Mouse (Mus musculus): Measurements from ENCODE around the gene Itgb7. TPM values are rescaled to one million over a fixed set of nuclear protein-coding genes. Genes with fewer than 3 reads are reported as not detected.
"Not testable (repeated sequence)": the region's sequence is repeated elsewhere in the genome, so short reads cannot be mapped to it uniquely, and the experiment has no call there.

Itgb7 gene
- polyA plus RNA-seq, 1 experiment from 2014 or later: 5.6 TPM

GRCm38 (mm10) chr15:102235371-102236027 lies 3.8 kb upstream of the Itgb7 start:
- peak overlapping the region; percentile 80 for H3K27ac ChIP-seq (ENCODE audit: low read length)
- H3K9ac ChIP-seq (ENCODE audit: low read length): peak overlapping the region; percentile 58
- H3K27me3 ChIP-seq (ENCODE audit: control insufficient read depth, insufficient read depth, low read length): no peaks in the 10 kb centered on the region
- 0 out of 2 replicates have a peak, but pooled peaks cover under 1% of the 10 kb centered on the region for H3K36me3 ChIP-seq (ENCODE audit: control insufficient read depth, insufficient read depth, low read length)
- H3K4me2 ChIP-seq (ENCODE audit: low read depth, low read length): peak overlapping the region; percentile 34
- 17% methylated on average over 21 of the region's 21 CpGs for WGBS
- H3K4me3 ChIP-seq (replicated peaks; ENCODE audit: low read length): peak overlapping the region; percentile 11
- peaks cover 37% of the 10 kb centered on the region for H3K4me1 ChIP-seq (ENCODE audit: control insufficient read depth, insufficient read depth, low read length)
- H3K9me3 ChIP-seq (replicated peaks; ENCODE audit: control insufficient read depth, low read length): no peaks in the 10 kb centered on the region
- ATAC-seq (ENCODE audit: insufficient read depth, low FRiP score): peak; percentile 75

GRCm38 (mm10) chr15:102233896-102234295 lies 2.2 kb upstream of the Itgb7 start:
- H3K4me1 ChIP-seq (ENCODE audit: control insufficient read depth, insufficient read depth, low read length): peaks cover 37% of the 10 kb centered on the region
- no peak overlapping the region for H3K9ac ChIP-seq (ENCODE audit: low read length)
- no peak for ATAC-seq (ENCODE audit: insufficient read depth, low FRiP score)
- no peak overlapping the region for H3K4me3 ChIP-seq (replicated peaks; ENCODE audit: low read length)
- H3K4me2 ChIP-seq (ENCODE audit: low read depth, low read length): no peak overlapping the region
- 19% methylated on average over 2 of the region's 2 CpGs for WGBS
- H3K27ac ChIP-seq (ENCODE audit: low read length): no peak overlapping the region; the same call in 1 of the 2 replicates
- no peaks in the 10 kb centered on the region for H3K9me3 ChIP-seq (replicated peaks; ENCODE audit: control insufficient read depth, low read length)
- no peaks in the 10 kb centered on the region for H3K36me3 ChIP-seq (ENCODE audit: control insufficient read depth, insufficient read depth, low read length)
- H3K27me3 ChIP-seq (ENCODE audit: control insufficient read depth, insufficient read depth, low read length): no peaks in the 10 kb centered on the region

- Histone ChIP-seq H3K36me3 (ENCODE audit: control insufficient read depth, insufficient read depth, low read length) (no peaks in the 10 kb centered on the region), H3K4me3 (replicated peaks; ENCODE audit: low read length) (no peak overlapping the region), H3K9ac (ENCODE audit: low read length) (no peak overlapping the region), H3K9me3 (replicated peaks; ENCODE audit: control insufficient read depth, low read length) (no peaks in the 10 kb centered on the region), H3K27ac (ENCODE audit: low read length) (no peak overlapping the region), H3K27me3 (ENCODE audit: control insufficient read depth, insufficient read depth, low read length) (no peaks in the 10 kb centered on the region), H3K4me1 (ENCODE audit: control insufficient read depth, insufficient read depth, low read length) (peaks cover 37% of the 10 kb centered on the region), H3K4me2 (ENCODE audit: low read depth, low read length) (no peak overlapping the region)
- WGBS: 78% methylated on average over 7 of the region's 7 CpGs
- no peak for ATAC-seq (ENCODE audit: insufficient read depth, low FRiP score)
Observed at GRCm38 (mm10) chr15:102232764-102233163, 1.0 kb upstream of the Itgb7 start.

GRCm38 (mm10) chr15:102230408-102231321 lies 1.1 kb downstream of the Itgb7 start:
- H3K36me3 ChIP-seq (ENCODE audit: control insufficient read depth, insufficient read depth, low read length): no peaks in the 10 kb centered on the region
- H3K4me1 ChIP-seq (ENCODE audit: control insufficient read depth, insufficient read depth, low read length): peaks cover 31% of the 10 kb centered on the region
- no peak overlapping the region for H3K4me3 ChIP-seq (replicated peaks; ENCODE audit: low read length)
- H3K9ac ChIP-seq (ENCODE audit: low read length): no peak overlapping the region
- no peak for ATAC-seq (ENCODE audit: insufficient read depth, low FRiP score)
- no peak overlapping the region for H3K27ac ChIP-seq (ENCODE audit: low read length)
- no peaks in the 10 kb centered on the region for H3K27me3 ChIP-seq (ENCODE audit: control insufficient read depth, insufficient read depth, low read length)
- no peaks in the 10 kb centered on the region for H3K9me3 ChIP-seq (replicated peaks; ENCODE audit: control insufficient read depth, low read length)
- WGBS: 74% methylated on average over 17 of the region's 17 CpGs
- H3K4me2 ChIP-seq (ENCODE audit: low read depth, low read length): no peak overlapping the region

GRCm38 (mm10) chr15:102225619-102226018 lies 6.1 kb downstream of the Itgb7 start:
- ATAC-seq (ENCODE audit: insufficient read depth, low FRiP score): not testable (repeated sequence)
- WGBS: 64% methylated on average over 6 of the region's 6 CpGs

GRCm38 (mm10) chr15:102224992-102225617 lies 6.6 kb downstream of the Itgb7 start:
- peak overlapping the region; percentile 76 for H3K9ac ChIP-seq (ENCODE audit: low read length)
- no peak overlapping the region for H3K27ac ChIP-seq (ENCODE audit: low read length)
- H3K27me3 ChIP-seq (ENCODE audit: control insufficient read depth, insufficient read depth, low read length): peaks cover 8% of the 10 kb centered on the region; the same call in 1 of the 2 replicates
- H3K9me3 ChIP-seq (replicated peaks; ENCODE audit: control insufficient read depth, low read length): no peaks in the 10 kb centered on the region
- peaks cover 10% of the 10 kb centered on the region for H3K4me1 ChIP-seq (ENCODE audit: control insufficient read depth, insufficient read depth, low read length)
- H3K36me3 ChIP-seq (ENCODE audit: control insufficient read depth, insufficient read depth, low read length): no peaks in the 10 kb centered on the region
- 16% methylated on average over 21 of the region's 21 CpGs for WGBS
- peak overlapping the region; percentile 51 for H3K4me3 ChIP-seq (replicated peaks; ENCODE audit: low read length)
- H3K4me2 ChIP-seq (ENCODE audit: low read depth, low read length): peak overlapping the region; percentile 92
- ATAC-seq (ENCODE audit: insufficient read depth, low FRiP score): 0 out of 2 replicates have a peak, but pooled peaks have one; percentile 4

More at GRCm38 (mm10) chr15:102225619-102226018, 6.1 kb downstream of the Itgb7 start:
- peaks cover 10% of the 10 kb centered on the region for H3K4me1 ChIP-seq (ENCODE audit: control insufficient read depth, insufficient read depth, low read length)
- not testable (repeated sequence) for H3K27ac ChIP-seq (ENCODE audit: low read length); H3K27me3 ChIP-seq (ENCODE audit: control insufficient read depth, insufficient read depth, low read length); H3K9me3 ChIP-seq (replicated peaks; ENCODE audit: control insufficient read depth, low read length); H3K4me2 ChIP-seq (ENCODE audit: low read depth, low read length); H3K4me3 ChIP-seq (replicated peaks; ENCODE audit: low read length); H3K36me3 ChIP-seq (ENCODE audit: control insufficient read depth, insufficient read depth, low read length); H3K9ac ChIP-seq (ENCODE audit: low read length)

- Histone ChIP-seq H3K9me3 (replicated peaks; ENCODE audit: control insufficient read depth, low read length) (no peaks in the 10 kb centered on the region), H3K9ac (ENCODE audit: low read length) (peak overlapping the region; percentile 76), H3K27ac (ENCODE audit: low read length) (no peak overlapping the region), H3K4me2 (ENCODE audit: low read depth, low read length) (peak overlapping the region; percentile 92), H3K36me3 (ENCODE audit: control insufficient read depth, insufficient read depth, low read length) (no peaks in the 10 kb centered on the region), H3K4me1 (ENCODE audit: control insufficient read depth, insufficient read depth, low read length) (peaks cover 10% of the 10 kb centered on the region), H3K4me3 (replicated peaks; ENCODE audit: low read length) (peak overlapping the region; percentile 51), H3K27me3 (ENCODE audit: control insufficient read depth, insufficient read depth, low read length) (peaks cover 8% of the 10 kb centered on the region; the same call in 1 of the 2 replicates)
- 3% methylated on average over 43 of the region's 43 CpGs for WGBS
- peak; percentile 90 for ATAC-seq (ENCODE audit: insufficient read depth, low FRiP score)
Observed at GRCm38 (mm10) chr15:102224186-102224991, 7.4 kb downstream of the Itgb7 start.

GRCm38 (mm10) chr15:102222386-102222785 lies 9.4 kb downstream of the Itgb7 start:
- Histone ChIP-seq H3K4me2 (ENCODE audit: low read depth, low read length) (no peak overlapping the region), H3K9ac (ENCODE audit: low read length) (no peak overlapping the region), H3K27me3 (ENCODE audit: control insufficient read depth, insufficient read depth, low read length) (peaks cover 8% of the 10 kb centered on the region; the same call in 1 of the 2 replicates), H3K4me3 (replicated peaks; ENCODE audit: low read length) (no peak overlapping the region), H3K4me1 (ENCODE audit: control insufficient read depth, insufficient read depth, low read length) (peaks cover 10% of the 10 kb centered on the region), H3K36me3 (ENCODE audit: control insufficient read depth, insufficient read depth, low read length) (no peaks in the 10 kb centered on the region), H3K9me3 (replicated peaks; ENCODE audit: control insufficient read depth, low read length) (no peaks in the 10 kb centered on the region), H3K27ac (ENCODE audit: low read length) (no peak overlapping the region)
- WGBS: 57% methylated on average over 10 of the region's 10 CpGs
- ATAC-seq (ENCODE audit: insufficient read depth, low FRiP score): no peak
